Mouse (Mus musculus) stomach, embryonic 15.5 days (tissue): Measurements from ENCODE around the gene AA467197. TPM values are rescaled to one million over a fixed set of nuclear protein-coding genes. Genes with fewer than 3 reads are reported as not detected.

Experiments
- ATAC-seq: fragments of 200-750 bp; cut with Nextera tagmentation; 2 replicates; pipeline ENCODE4 v1.8.0; 2017; ENCODE audit warnings: low read depth, moderate number of reproducible peaks, moderate TSS enrichment; ENCODE audit not compliant: insufficient read depth, low FRiP score
- H3K27ac ChIP-seq: fragments of 300-500 bp; sonication (generic); 2 replicates; pipeline ENCODE4 v1.5.1; 2015; ENCODE audit warnings: mild to moderate bottlenecking, inconsistent platforms
- H3K27me3 ChIP-seq: fragments of 300-500 bp; sonication (generic); replicated peaks from 2 replicates; pipeline ENCODE4 v1.6.1; 2015; ENCODE audit warnings: inconsistent platforms
- H3K36me3 ChIP-seq: fragments of 300-500 bp; sonication (generic); 2 replicates; pipeline ENCODE4 v1.6.1; 2015; ENCODE audit warnings: inconsistent platforms
- H3K4me1 ChIP-seq: fragments of 300-500 bp; sonication (generic); 2 replicates; pipeline ENCODE4 v1.6.1; 2015; ENCODE audit warnings: inconsistent platforms
- H3K4me2 ChIP-seq: fragments of 300-500 bp; sonication (generic); 2 replicates; pipeline ENCODE4 v1.6.1; 2015; ENCODE audit warnings: mild to moderate bottlenecking, inconsistent platforms
- H3K4me3 ChIP-seq: fragments of 300-500 bp; sonication (generic); replicated peaks from 2 replicates; pipeline ENCODE4 v1.5.1; 2015; ENCODE audit warnings: inconsistent platforms
- H3K9ac ChIP-seq: fragments of 300-500 bp; sonication (generic); 2 replicates; pipeline ENCODE4 v1.6.1; 2015; ENCODE audit warnings: inconsistent platforms
- H3K9me3 ChIP-seq: fragments of 300-500 bp; sonication (generic); 2 replicates; pipeline ENCODE4 v1.6.1; 2016; ENCODE audit warnings: inconsistent platforms
- WGBS: fragments of 180-500 bp; shearing (Covaris S2); methylation state at CpG from one replicate; pipeline ENCODE4 v1.1.7; 2015; 5-methylcytosine and 5-hydroxymethylcytosine counted together
- polyA plus RNA-seq: library from polyadenylated mRNA; unstranded; fragments of >200 nt; fragmentation: Nextera tagmentation; extraction: Ambion mirVana; gene quantifications from 2 replicates; pipeline ENCODE4 v1.2.1, GENCODE M21; 2015

AA467197 gene
- polyA plus RNA-seq, 1 experiment from 2014 or later, result 15.2 TPM

GRCm38 (mm10) chr2:122652096-122653084 lies 15.6 kb downstream of the AA467197 start:
- Histone ChIP-seq H3K4me3 (no peak overlapping the region), H3K27me3 (no peaks in the 10 kb centered on the region), H3K4me2 (no peak overlapping the region), H3K36me3 (no peaks in the 10 kb centered on the region), H3K9me3 (no peaks in the 10 kb centered on the region), H3K4me1 (peaks cover 10% of the 10 kb centered on the region; the same call in 1 of the 2 replicates), H3K9ac (no peak overlapping the region), H3K27ac (no peak overlapping the region)
- no peak; the same call in 1 of the 2 replicates for ATAC-seq
- WGBS, result 43% methylated on average over 17 of the region's 17 CpGs

GRCm38 (mm10) chr2:122656052-122656451 lies 19.3 kb downstream of the AA467197 start:
- H3K36me3 ChIP-seq, result no peaks in the 10 kb centered on the region
- no peak overlapping the region for H3K27ac ChIP-seq
- no peak overlapping the region for H3K4me3 ChIP-seq
- ATAC-seq, result no peak
- peaks cover 10% of the 10 kb centered on the region; the same call in 1 of the 2 replicates for H3K4me1 ChIP-seq
- no peaks in the 10 kb centered on the region for H3K27me3 ChIP-seq
- no peaks in the 10 kb centered on the region for H3K9me3 ChIP-seq
- WGBS, result 43% methylated on average over 2 of the region's 2 CpGs
- H3K9ac ChIP-seq, result no peak overlapping the region
- no peak overlapping the region for H3K4me2 ChIP-seq

GRCm38 (mm10) chr2:122656767-122657166 lies 20.0 kb downstream of the AA467197 start:
- H3K4me2 ChIP-seq, result no peak overlapping the region
- H3K4me3 ChIP-seq, result no peak overlapping the region
- H3K9ac ChIP-seq, result no peak overlapping the region
- H3K4me1 ChIP-seq, result peaks cover 10% of the 10 kb centered on the region; the same call in 1 of the 2 replicates
- H3K36me3 ChIP-seq, result no peaks in the 10 kb centered on the region
- H3K27ac ChIP-seq, result peak overlapping the region; percentile 84; the same call in 1 of the 2 replicates
- no peaks in the 10 kb centered on the region for H3K27me3 ChIP-seq
- H3K9me3 ChIP-seq, result no peaks in the 10 kb centered on the region
- ATAC-seq, result no peak
- WGBS, result 49% methylated on average over 9 of the region's 9 CpGs

GRCm38 (mm10) chr2:122657707-122658524 lies 21.1 kb downstream of the AA467197 start:
- Histone ChIP-seq H3K4me2 (no peak overlapping the region), H3K9ac (no peak overlapping the region), H3K36me3 (no peaks in the 10 kb centered on the region), H3K9me3 (no peaks in the 10 kb centered on the region), H3K27ac (peak overlapping the region; percentile 84), H3K27me3 (no peaks in the 10 kb centered on the region), H3K4me3 (no peak overlapping the region), H3K4me1 (peaks cover 10% of the 10 kb centered on the region; the same call in 1 of the 2 replicates)
- ATAC-seq, result peak; percentile 82
- WGBS, result 76% methylated on average over 11 of the region's 11 CpGs

GRCm38 (mm10) chr2:122659825-122660224 lies 23.0 kb downstream of the AA467197 start:
- Histone ChIP-seq H3K9me3 (no peaks in the 10 kb centered on the region), H3K9ac (no peak overlapping the region), H3K36me3 (no peaks in the 10 kb centered on the region), H3K4me3 (no peak overlapping the region), H3K27me3 (no peaks in the 10 kb centered on the region), H3K4me1 (peaks cover 10% of the 10 kb centered on the region; the same call in 1 of the 2 replicates), H3K27ac (no peak overlapping the region), H3K4me2 (no peak overlapping the region)
- 74% methylated on average over 7 of the region's 7 CpGs for WGBS
- no peak for ATAC-seq

GRCm38 (mm10) chr2:122665253-122665972 lies 28.6 kb downstream of the AA467197 start:
- Histone ChIP-seq H3K9me3 (no peaks in the 10 kb centered on the region), H3K27ac (no peak overlapping the region), H3K27me3 (no peaks in the 10 kb centered on the region), H3K9ac (no peak overlapping the region), H3K36me3 (no peaks in the 10 kb centered on the region), H3K4me3 (no peak overlapping the region), H3K4me1 (no peaks in the 10 kb centered on the region), H3K4me2 (no peak overlapping the region)
- no peak for ATAC-seq
- 47% methylated on average over 6 of the region's 6 CpGs for WGBS

GRCm38 (mm10) chr2:122665973-122666875 lies 29.4 kb downstream of the AA467197 start:
- Histone ChIP-seq H3K36me3 (no peaks in the 10 kb centered on the region), H3K27me3 (no peaks in the 10 kb centered on the region)
- 35% methylated on average over 12 of the region's 12 CpGs for WGBS

GRCm38 (mm10) chr2:122667856-122668255 lies 31.1 kb downstream of the AA467197 start:
- 17% methylated on average over 5 of the region's 5 CpGs for WGBS
- no peak for ATAC-seq

More at GRCm38 (mm10) chr2:122665973-122666875, 29.4 kb downstream of the AA467197 start:
- H3K9ac ChIP-seq, result no peak overlapping the region
- no peak overlapping the region for H3K27ac ChIP-seq
- no peaks in the 10 kb centered on the region for H3K9me3 ChIP-seq
- no peak overlapping the region for H3K4me3 ChIP-seq
- H3K4me2 ChIP-seq, result no peak overlapping the region
- no peaks in the 10 kb centered on the region for H3K4me1 ChIP-seq
- no peak; the same call in 1 of the 2 replicates for ATAC-seq

GRCm38 (mm10) chr2:122671714-122672113 lies 34.9 kb downstream of the AA467197 start:
- WGBS, result 61% methylated on average over 5 of the region's 5 CpGs
- no peaks in the 10 kb centered on the region for H3K36me3 ChIP-seq
- no peak overlapping the region for H3K9ac ChIP-seq
- no peak overlapping the region for H3K27ac ChIP-seq
- H3K4me1 ChIP-seq, result no peaks in the 10 kb centered on the region
- no peak for ATAC-seq
- H3K9me3 ChIP-seq, result no peaks in the 10 kb centered on the region
- H3K4me2 ChIP-seq, result no peak overlapping the region
- H3K4me3 ChIP-seq, result no peak overlapping the region
- H3K27me3 ChIP-seq, result no peaks in the 10 kb centered on the region

More at GRCm38 (mm10) chr2:122667856-122668255, 31.1 kb downstream of the AA467197 start:
- Histone ChIP-seq H3K27me3 (no peaks in the 10 kb centered on the region), H3K4me3 (no peak overlapping the region), H3K4me1 (no peaks in the 10 kb centered on the region), H3K4me2 (no peak overlapping the region), H3K27ac (no peak overlapping the region), H3K36me3 (no peaks in the 10 kb centered on the region), H3K9me3 (no peaks in the 10 kb centered on the region), H3K9ac (no peak overlapping the region)

GRCm38 (mm10) chr2:122672841-122673240 lies 36.1 kb downstream of the AA467197 start:
- no peak overlapping the region for H3K4me2 ChIP-seq
- no peak overlapping the region for H3K9ac ChIP-seq
- H3K9me3 ChIP-seq, result no peaks in the 10 kb centered on the region
- H3K27ac ChIP-seq, result no peak overlapping the region
- no peaks in the 10 kb centered on the region for H3K36me3 ChIP-seq
- H3K4me1 ChIP-seq, result no peaks in the 10 kb centered on the region
- 56% methylated on average over 5 of the region's 5 CpGs for WGBS
- H3K4me3 ChIP-seq, result no peak overlapping the region
- no peaks in the 10 kb centered on the region for H3K27me3 ChIP-seq
- no peak for ATAC-seq
